Mouse (Mus musculus): ENCODE data around the gene Cox6a2.

- TF ChIP-seq GATA1 (IDR thresholded peaks at IDR 0.05; ENCODE audit: borderline replicate concordance, low read length) (no peak), FLI1 (IDR thresholded peaks at IDR 0.05; ENCODE audit: low read length) (no peak)
Observed at GRCm38 (mm10) chr7:128235481-128235880, 29.3 kb upstream of the Cox6a2 start.
